Mouse (Mus musculus) Muller cell, postnatal 12 days (primary cell): ENCODE results near the gene Wdr53.
"Not testable (repeated sequence)": the region's sequence is repeated elsewhere in the genome, so short reads cannot be mapped to it uniquely, and the experiment has no call there.

Experiments used
- DNase-seq: peaks from one replicate; pipeline ENCODE4 v3.0.0-alpha.2; 2015; ENCODE audit errors: inconsistent ontology term

The Wdr53 gene

GRCm38 (mm10) chr16:32278396-32278795, 31.4 kb downstream of the Wdr53 start:
- DNase-seq = no peak

GRCm38 (mm10) chr16:32280211-32280610, 33.2 kb downstream of the Wdr53 start:
- no peak for DNase-seq

- no peak for DNase-seq
These were observed 35.6 kb downstream of the Wdr53 start for GRCm38 (mm10) chr16:32282608-32283007.

- no peak for DNase-seq
These were observed 44.8 kb downstream of the Wdr53 start for GRCm38 (mm10) chr16:32291821-32292220.

GRCm38 (mm10) chr16:32299617-32300016, 52.6 kb downstream of the Wdr53 start:
- not testable (repeated sequence) for DNase-seq

- no peak for DNase-seq
These were observed 56.0 kb downstream of the Wdr53 start for GRCm38 (mm10) chr16:32303046-32303445.

- DNase-seq = no peak
These were observed 56.9 kb downstream of the Wdr53 start for GRCm38 (mm10) chr16:32303886-32304285.
